Mouse (Mus musculus) ovary, adult 10 weeks (tissue): ENCODE measurements around the gene Fbxw15. TPM values are rescaled to one million over a fixed set of nuclear protein-coding genes. Genes with fewer than 3 reads are reported as not detected.

Experiments used
- polyA plus RNA-seq: library from polyadenylated mRNA; stranded (reverse); fragments of 350-450 nt; fragmentation: Illumina TruSeq; extraction: RNeasy Lipid Tissue Mini Kit (QIAGEN cat#74804); gene quantifications from one replicate; pipeline ENCODE4 v1.2.3, GENCODE M21; 2014

Fbxw15 gene
- 71.9 TPM for polyA plus RNA-seq

GRCm38 (mm10) chr9:109568162-109568561 is at the start of gene Fbxw15:
Gene Fbxw15, minus strand, starts transcription at chr9:109568262.

Other genes with a start within 250 kb of the Fbxw15 start
- gene Fbxw28, start 228.6 kb downstream of the Fbxw15 start, polyA plus RNA-seq: 71.3 TPM
- 14.1 TPM for gene Fbxw22, start 164.0 kb downstream of the Fbxw15 start, polyA plus RNA-seq
- gene Fbxw16, start 119.1 kb downstream of the Fbxw15 start, polyA plus RNA-seq: 28.6 TPM
- gene Fbxw19, start 72.4 kb downstream of the Fbxw15 start, polyA plus RNA-seq: 30.1 TPM
- 75.2 TPM for gene Fbxw24, start 57.8 kb upstream of the Fbxw15 start, polyA plus RNA-seq
- gene Fbxw25, start 96.4 kb upstream of the Fbxw15 start, polyA plus RNA-seq: 2.7 TPM
- 51.3 TPM for gene Fbxw18, start 134.4 kb upstream of the Fbxw15 start, polyA plus RNA-seq
- gene Fbxw26, start 177.8 kb upstream of the Fbxw15 start, polyA plus RNA-seq: 18.6 TPM
- 9.7 TPM for gene Fbxw27, start 222.4 kb upstream of the Fbxw15 start, polyA plus RNA-seq
- 3.1 TPM for gene Spink8, start 244.0 kb upstream of the Fbxw15 start, polyA plus RNA-seq